Mouse (Mus musculus) frontal cortex, adult 2 months (tissue): Measurements from ENCODE around the gene Clk2. TPM values are rescaled to one million over a fixed set of nuclear protein-coding genes. Genes with fewer than 3 reads are reported as not detected.

Experiments
- DNase-seq, 2 experiments: peaks; one replicate each; pipeline ENCODE4 v3.0.0; 2022; ENCODE audit warnings: low spot score in 1 of 2; ENCODE audit errors: extremely low spot score in 1 of 2
- polyA plus RNA-seq: library from polyadenylated mRNA; depleted of rRNA; stranded (reverse); fragments of >200 nt; gene quantifications from 2 replicates; pipeline ENCODE4 v1.2.3, GENCODE M21; 2012

Gene Clk2
- polyA plus RNA-seq, 1 experiment = 71.1 TPM

GRCm38 (mm10) chr3:89187690-89188477 is 23.3 kb downstream of the Clk2 start:
- no peak for DNase-seq

- DNase-seq = no peak
Measured at GRCm38 (mm10) chr3:89188478-89188875, 23.9 kb downstream of the Clk2 start.

- no peak for DNase-seq
Measured at GRCm38 (mm10) chr3:89190436-89190835, 25.8 kb downstream of the Clk2 start.

- no peak for DNase-seq
Measured at GRCm38 (mm10) chr3:89193351-89193750, 28.8 kb downstream of the Clk2 start.

GRCm38 (mm10) chr3:89193853-89194252 is 29.3 kb downstream of the Clk2 start:
- no peak for DNase-seq

GRCm38 (mm10) chr3:89195979-89196877 is 31.6 kb downstream of the Clk2 start:
- peak; percentile 83 to 86 for DNase-seq

- no peak for DNase-seq
Measured at GRCm38 (mm10) chr3:89199839-89200238, 35.2 kb downstream of the Clk2 start.

- peak; percentile 71 to 94 for DNase-seq
Measured at GRCm38 (mm10) chr3:89202253-89203141, 37.9 kb downstream of the Clk2 start, which contains the start of gene Gba. Gene Gba, plus strand, starts transcription at chr3:89202928.

GRCm38 (mm10) chr3:89203142-89203514 is 38.5 kb downstream of the Clk2 start:
- no peak for DNase-seq

GRCm38 (mm10) chr3:89206079-89206478 is 41.5 kb downstream of the Clk2 start:
- no peak for DNase-seq

GRCm38 (mm10) chr3:89206695-89207094 is 42.1 kb downstream of the Clk2 start:
- no peak for DNase-seq

- DNase-seq = no peak
Measured at GRCm38 (mm10) chr3:89208075-89208657, 43.6 kb downstream of the Clk2 start.

GRCm38 (mm10) chr3:89208736-89209135 is 44.1 kb downstream of the Clk2 start:
- DNase-seq = no peak

GRCm38 (mm10) chr3:89209731-89210130 is 45.1 kb downstream of the Clk2 start:
- no peak for DNase-seq

- DNase-seq = no peak
Measured at GRCm38 (mm10) chr3:89210162-89210561, 45.6 kb downstream of the Clk2 start.

- DNase-seq = no peak
Measured at GRCm38 (mm10) chr3:89210731-89211130, 46.1 kb downstream of the Clk2 start.

- peak; percentile 80 to 91 for DNase-seq
Measured at GRCm38 (mm10) chr3:89213803-89214530, 49.4 kb downstream of the Clk2 start.

- no peak for DNase-seq
Measured at GRCm38 (mm10) chr3:89214681-89215411, 50.3 kb downstream of the Clk2 start, which contains the start of gene Thbs3. Gene Thbs3, plus strand, starts transcription at chr3:89215180.

GRCm38 (mm10) chr3:89215853-89216252 is 51.3 kb downstream of the Clk2 start:
- DNase-seq = peak; percentile 82 to 93
